Mouse (Mus musculus): ENCODE results near the gene Slc28a1.

The Slc28a1 gene

GRCm38 (mm10) chr7:81114555-81114954, at the start of gene Slc28a1:
Slc28a1 (plus strand) TSS chr7:81114799.
- no peak for DNase-seq (ENCODE audit: low read depth in 2 of 2, low spot score in 2 of 2)

- no peak for DNase-seq (ENCODE audit: low read depth in 2 of 2, low spot score in 2 of 2)
Observed at GRCm38 (mm10) chr7:81066714-81067113, 47.9 kb upstream of the Slc28a1 start.

GRCm38 (mm10) chr7:81072463-81072862, 42.1 kb upstream of the Slc28a1 start:
- no peak for DNase-seq (ENCODE audit: low read depth in 2 of 2, low spot score in 2 of 2)

- peak in 1 of 2 experiments; percentile 12 for DNase-seq (ENCODE audit: low read depth in 2 of 2, low spot score in 2 of 2)
Observed at GRCm38 (mm10) chr7:81073273-81073672, 41.3 kb upstream of the Slc28a1 start.

- peak in 1 of 2 experiments; percentile 7 for DNase-seq (ENCODE audit: low read depth in 2 of 2, low spot score in 2 of 2)
Observed at GRCm38 (mm10) chr7:81074546-81074945, 40.1 kb upstream of the Slc28a1 start.

GRCm38 (mm10) chr7:81075299-81075698, 39.3 kb upstream of the Slc28a1 start:
- DNase-seq (ENCODE audit: low read depth in 2 of 2, low spot score in 2 of 2): peak; percentile 59 to 65

GRCm38 (mm10) chr7:81075732-81076131, 38.9 kb upstream of the Slc28a1 start:
- no peak for DNase-seq (ENCODE audit: low read depth in 2 of 2, low spot score in 2 of 2)

- DNase-seq (ENCODE audit: low read depth in 2 of 2, low spot score in 2 of 2): no peak
Observed at GRCm38 (mm10) chr7:81077009-81077408, 37.6 kb upstream of the Slc28a1 start.

- DNase-seq (ENCODE audit: low read depth in 2 of 2, low spot score in 2 of 2): no peak
Observed at GRCm38 (mm10) chr7:81078740-81079139, 35.9 kb upstream of the Slc28a1 start.

GRCm38 (mm10) chr7:81093420-81093965, 21.1 kb upstream of the Slc28a1 start:
- DNase-seq (ENCODE audit: low read depth in 2 of 2, low spot score in 2 of 2): no peak

GRCm38 (mm10) chr7:81094104-81094757, 20.4 kb upstream of the Slc28a1 start:
- DNase-seq (ENCODE audit: low read depth in 2 of 2, low spot score in 2 of 2): no peak

GRCm38 (mm10) chr7:81100341-81100740, 14.3 kb upstream of the Slc28a1 start:
- DNase-seq (ENCODE audit: low read depth in 2 of 2, low spot score in 2 of 2): no peak

GRCm38 (mm10) chr7:81102854-81103253, 11.7 kb upstream of the Slc28a1 start:
- no peak for DNase-seq (ENCODE audit: low read depth in 2 of 2, low spot score in 2 of 2)

GRCm38 (mm10) chr7:81105525-81105924, 9.1 kb upstream of the Slc28a1 start:
- no peak for DNase-seq (ENCODE audit: low read depth in 2 of 2, low spot score in 2 of 2)

- no peak for DNase-seq (ENCODE audit: low read depth in 2 of 2, low spot score in 2 of 2)
Observed at GRCm38 (mm10) chr7:81108226-81108625, 6.4 kb upstream of the Slc28a1 start.

- DNase-seq (ENCODE audit: low read depth in 2 of 2, low spot score in 2 of 2): no peak
Observed at GRCm38 (mm10) chr7:81109717-81110651, 4.6 kb upstream of the Slc28a1 start.

- DNase-seq (ENCODE audit: low read depth in 2 of 2, low spot score in 2 of 2): no peak
Observed at GRCm38 (mm10) chr7:81110791-81111190, 3.8 kb upstream of the Slc28a1 start.

- no peak for DNase-seq (ENCODE audit: low read depth in 2 of 2, low spot score in 2 of 2)
Observed at GRCm38 (mm10) chr7:81111729-81112128, 2.9 kb upstream of the Slc28a1 start.

- DNase-seq (ENCODE audit: low read depth in 2 of 2, low spot score in 2 of 2): no peak
Observed at GRCm38 (mm10) chr7:81112686-81113360, 1.8 kb upstream of the Slc28a1 start.

GRCm38 (mm10) chr7:81121099-81121498, 6.5 kb downstream of the Slc28a1 start:
- DNase-seq (ENCODE audit: low read depth in 2 of 2, low spot score in 2 of 2): no peak

GRCm38 (mm10) chr7:81122808-81123207, 8.2 kb downstream of the Slc28a1 start:
- no peak for DNase-seq (ENCODE audit: low read depth in 2 of 2, low spot score in 2 of 2)

Data from CD8-positive naive resting alpha-beta T cell, adult 2 months (primary cell).